Mouse (Mus musculus) thymus, postnatal 10 days (tissue): ENCODE results near the gene Ccl6.

Source experiments
- DNase-seq, 2 experiments: peaks; one replicate each; pipeline ENCODE4 v3.0.0; 2021; ENCODE audit warnings: low spot score in 2 of 2

Gene Ccl6

GRCm38 (mm10) chr11:83597796-83598195 lies 4.9 kb upstream of the Ccl6 start:
- DNase-seq = no peak

DNA sequence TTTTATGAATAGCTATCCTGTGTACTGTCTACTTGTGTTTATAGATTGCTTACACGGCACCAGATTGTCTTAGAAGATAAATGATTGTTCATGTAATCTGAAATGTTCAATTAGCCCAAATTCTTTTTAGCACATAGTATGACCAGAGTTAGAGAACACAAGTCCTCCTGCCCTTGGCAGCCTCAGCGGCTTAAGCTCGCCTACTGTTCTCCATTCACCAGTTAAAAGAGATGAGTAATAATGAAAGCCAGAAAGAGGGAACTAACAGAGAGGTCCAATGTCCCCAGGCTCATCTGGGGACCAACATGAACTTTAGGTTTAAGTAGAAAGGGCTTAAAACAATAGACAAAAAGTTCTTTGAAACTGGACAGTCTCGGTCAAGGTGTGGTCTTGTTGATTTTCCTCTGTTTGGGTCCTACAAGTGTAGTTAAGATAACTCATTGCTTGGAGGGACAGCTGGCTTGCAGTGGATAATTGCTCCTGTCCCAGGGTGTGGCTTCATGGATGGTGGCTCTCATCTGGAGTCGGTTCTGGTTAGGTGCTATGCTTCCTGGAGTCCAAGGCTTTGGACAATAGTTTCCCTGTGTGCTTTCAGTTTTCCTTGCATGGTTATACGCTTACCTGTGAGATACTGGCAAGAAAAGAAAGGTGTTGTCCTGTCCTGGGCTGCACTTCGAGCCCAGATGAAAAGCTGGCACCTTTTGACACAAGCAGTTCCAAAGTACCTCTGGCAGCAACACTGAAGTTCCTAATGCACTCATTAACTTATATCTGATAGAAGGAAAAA lies 3.0 kb upstream of the Ccl6 start:
- no peak for DNase-seq

DNA sequence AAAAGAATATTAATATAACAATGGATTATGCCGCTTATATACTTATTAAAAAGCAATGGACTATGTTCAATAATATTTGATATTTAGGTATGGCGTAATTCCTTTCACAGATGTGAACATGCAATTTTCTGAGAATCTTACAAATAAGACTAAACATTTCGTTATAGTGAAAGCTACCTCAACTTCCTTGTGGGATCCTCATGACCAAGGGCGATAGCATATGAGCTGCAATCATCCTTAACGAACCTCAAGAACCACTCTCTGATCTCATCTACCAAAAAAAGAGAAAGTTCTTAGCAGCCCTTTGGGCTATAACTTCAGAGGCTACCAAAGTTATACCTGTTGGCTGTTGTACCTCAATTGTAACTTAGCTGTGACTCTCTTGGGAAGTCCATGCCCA lies 566 bp upstream of the Ccl6 start:
- no peak for DNase-seq

DNA sequence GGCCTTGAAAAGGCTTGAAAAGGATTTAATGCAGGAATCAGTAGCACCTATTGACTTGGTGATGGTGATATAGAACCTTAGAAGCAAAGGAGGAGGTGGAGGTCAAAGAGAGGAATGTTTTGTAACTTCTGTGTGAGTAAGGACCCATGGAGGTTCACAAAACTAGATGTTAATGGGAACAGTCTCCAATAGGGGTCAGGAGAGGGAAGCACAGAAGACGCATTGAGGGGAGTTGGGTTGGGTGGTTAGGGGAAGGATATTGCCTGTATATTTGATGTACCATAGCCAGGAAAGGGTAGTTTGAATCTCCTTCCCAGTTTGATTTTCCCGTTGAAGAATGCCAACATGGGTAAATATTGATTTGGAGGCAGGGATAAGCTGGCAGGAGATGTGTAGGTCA lies 8.7 kb downstream of the Ccl6 start:
- no peak for DNase-seq

- no peak for DNase-seq
Measured at GRCm38 (mm10) chr11:83583450-83583754, 9.5 kb downstream of the Ccl6 start.

GRCm38 (mm10) chr11:83582626-83583449 lies 10.0 kb downstream of the Ccl6 start:
- no peak for DNase-seq

- DNase-seq = no peak
Measured at GRCm38 (mm10) chr11:83581626-83582610, 11.0 kb downstream of the Ccl6 start.

GRCm38 (mm10) chr11:83580699-83581232 lies 12.1 kb downstream of the Ccl6 start:
- no peak for DNase-seq

DNA sequence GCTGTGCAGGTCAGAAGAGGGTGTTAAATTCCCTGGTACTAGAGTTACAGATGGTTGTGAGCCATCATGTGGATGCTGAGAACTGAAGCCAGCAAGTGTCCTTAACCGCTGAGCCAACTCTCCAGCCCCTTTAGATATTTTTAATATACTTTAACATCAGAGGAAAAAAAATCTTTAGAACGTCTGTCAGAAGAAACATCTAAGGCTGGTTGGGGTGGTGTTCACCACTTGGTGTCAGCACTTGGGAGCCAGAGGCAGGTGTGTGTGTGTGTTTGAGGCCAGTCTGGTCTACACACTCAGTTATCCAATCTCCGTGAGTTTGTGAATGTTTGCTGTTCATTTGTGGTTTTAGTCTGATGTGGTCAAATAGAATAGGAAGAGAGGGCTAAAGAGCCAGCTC lies 13.9 kb downstream of the Ccl6 start:
- no peak for DNase-seq

DNA sequence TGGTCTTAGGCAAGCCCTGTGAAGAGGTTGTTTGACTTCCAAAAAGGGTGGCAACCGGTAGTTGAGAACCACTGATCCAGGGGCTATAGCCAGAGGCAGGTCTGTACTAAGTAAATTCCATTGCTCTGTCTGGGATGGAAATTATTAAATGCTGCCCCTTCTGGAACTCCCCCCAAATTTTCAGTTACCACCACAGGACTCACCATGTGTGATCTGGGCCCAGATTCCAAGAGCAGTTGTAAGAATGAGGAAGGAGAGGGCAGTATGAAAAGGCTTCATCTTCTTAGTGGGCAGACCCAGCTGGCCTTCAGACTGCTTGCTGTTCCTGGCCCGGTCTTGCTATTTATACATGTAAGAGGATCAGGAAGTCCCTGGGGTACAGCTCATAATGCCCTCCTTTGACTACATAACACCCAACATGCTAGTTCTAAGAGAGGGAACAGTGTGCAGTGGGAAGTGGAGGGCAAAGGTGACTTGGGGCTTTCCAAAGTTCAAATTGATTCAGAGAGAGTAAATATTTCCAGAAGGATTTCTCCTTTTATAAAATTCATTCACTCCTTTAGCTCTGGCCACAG lies 14.6 kb downstream of the Ccl6 start, which contains the start of gene Ccl9:
TSS of gene Ccl9 (minus strand) at position 451 of the 575 bp plus-strand sequence.
- DNase-seq = no peak

GRCm38 (mm10) chr11:83576927-83577555 lies 15.8 kb downstream of the Ccl6 start:
- DNase-seq = no peak

GRCm38 (mm10) chr11:83572834-83573233 lies 20.1 kb downstream of the Ccl6 start:
- no peak for DNase-seq

DNA sequence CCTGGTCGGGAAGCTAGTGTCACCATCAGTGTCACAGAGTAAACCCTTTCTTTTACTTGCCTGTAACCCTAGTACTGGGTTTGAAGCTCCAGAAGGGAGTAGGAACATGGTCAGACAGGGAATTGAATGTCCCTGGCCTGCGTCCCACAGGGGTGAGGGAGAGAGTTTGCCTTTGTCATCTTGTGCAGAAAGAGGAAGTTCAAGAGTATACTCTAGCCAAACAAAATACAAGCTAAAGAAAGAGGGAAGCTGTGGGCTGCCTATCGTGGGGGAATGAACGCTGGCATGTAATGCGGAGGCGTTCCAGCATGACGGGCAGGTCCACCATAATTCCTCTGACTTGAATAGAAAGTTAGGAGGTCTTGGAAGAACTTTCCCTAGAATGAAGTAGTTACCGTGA lies 20.7 kb downstream of the Ccl6 start:
- DNase-seq = no peak

GRCm38 (mm10) chr11:83570189-83570588 lies 22.7 kb downstream of the Ccl6 start:
- DNase-seq = no peak

DNA sequence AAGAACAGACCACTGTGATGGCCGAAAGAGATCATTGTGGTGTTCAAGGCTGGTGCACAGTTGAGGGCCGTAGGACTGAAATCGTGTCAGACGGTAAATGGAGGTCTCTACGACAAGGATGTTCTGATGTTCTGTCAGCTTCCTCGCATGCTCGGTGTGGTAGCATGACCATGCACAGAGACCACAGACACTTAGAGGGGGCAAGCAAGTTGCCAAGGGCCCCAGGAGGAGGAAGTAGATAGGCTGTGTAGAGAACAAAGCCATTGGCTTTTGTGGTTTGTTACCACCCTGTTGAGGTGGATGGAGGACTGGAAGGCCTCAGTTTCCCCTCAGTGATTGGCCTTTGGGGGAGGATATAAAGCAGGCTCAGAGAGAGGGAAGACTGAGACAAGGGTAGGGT lies 23.6 kb downstream of the Ccl6 start:
- no peak for DNase-seq

GRCm38 (mm10) chr11:83568786-83569185 lies 24.1 kb downstream of the Ccl6 start:
- no peak for DNase-seq

DNA sequence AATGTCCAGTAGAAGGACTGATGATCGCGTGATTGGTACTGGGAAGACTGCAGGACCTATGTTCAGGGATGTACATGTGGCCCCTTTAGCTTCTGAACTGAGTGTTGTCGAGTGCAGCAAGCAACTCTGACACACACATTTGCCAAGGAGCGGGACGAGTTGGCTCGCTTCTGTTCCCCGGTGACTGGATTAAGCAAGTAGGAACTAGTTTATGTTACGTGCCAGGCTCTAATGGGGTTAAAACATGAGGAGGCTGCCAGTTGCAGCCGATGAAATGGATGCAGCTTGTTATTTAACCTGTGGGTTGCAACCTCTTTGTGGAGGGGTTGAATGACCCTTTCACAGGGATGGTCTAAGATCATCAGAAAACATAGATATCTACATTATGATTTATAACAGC lies 24.8 kb downstream of the Ccl6 start:
- no peak for DNase-seq

GRCm38 (mm10) chr11:83567311-83567710 lies 25.6 kb downstream of the Ccl6 start:
- no peak for DNase-seq

- DNase-seq = no peak
Measured at GRCm38 (mm10) chr11:83566617-83567016, 26.3 kb downstream of the Ccl6 start.

DNA sequence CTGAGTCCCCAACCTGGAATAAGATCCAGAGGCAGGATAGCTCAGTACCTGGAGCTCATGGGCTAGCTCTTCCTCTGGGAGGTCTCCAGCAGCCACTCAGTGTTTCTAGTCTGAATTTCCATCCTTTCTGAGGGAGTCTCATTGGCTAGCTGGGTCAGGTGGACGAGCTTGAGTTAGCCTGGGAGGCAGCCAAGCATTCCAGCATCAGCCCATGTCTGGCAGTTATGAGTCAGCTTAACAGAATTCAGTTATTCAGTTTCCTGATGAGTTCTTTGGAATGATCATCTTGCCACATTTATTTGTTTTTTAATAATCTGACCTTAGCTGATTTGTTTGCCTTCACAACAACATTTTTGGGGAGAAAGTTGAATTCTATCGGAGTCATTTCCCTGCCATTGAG lies 29.1 kb downstream of the Ccl6 start:
- no peak for DNase-seq

DNA sequence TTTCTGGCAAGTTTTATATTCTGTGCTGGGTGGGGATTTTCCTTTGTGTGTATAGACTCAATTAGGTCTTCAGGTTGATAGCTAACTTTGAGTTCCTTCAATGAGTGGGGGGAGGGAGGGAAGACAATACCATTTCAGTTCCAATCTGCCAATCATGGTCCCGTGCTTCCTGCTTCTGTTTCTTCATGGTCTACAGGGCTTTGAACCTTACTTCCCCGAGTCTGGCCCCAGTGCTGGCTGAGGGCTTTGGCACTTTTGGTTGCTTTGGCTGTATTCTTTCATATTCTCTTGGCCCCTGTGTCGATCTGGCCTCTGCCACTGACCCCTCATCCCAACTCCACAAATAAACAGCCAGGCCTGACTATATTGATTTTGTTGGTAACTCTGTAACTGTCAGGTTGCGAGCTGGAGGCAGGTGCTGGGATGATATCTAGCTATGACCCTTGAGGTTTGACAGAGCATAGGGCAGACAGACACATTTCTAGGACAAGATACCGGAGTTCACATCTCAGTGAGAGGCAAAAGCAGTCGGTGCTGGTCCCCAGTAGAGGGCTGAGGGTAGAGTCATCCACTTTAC lies 30.5 kb downstream of the Ccl6 start:
- DNase-seq = no peak
